Comparison of ENCODE assay signal across 12 mouse cellular contexts in the genomic region with DNA sequence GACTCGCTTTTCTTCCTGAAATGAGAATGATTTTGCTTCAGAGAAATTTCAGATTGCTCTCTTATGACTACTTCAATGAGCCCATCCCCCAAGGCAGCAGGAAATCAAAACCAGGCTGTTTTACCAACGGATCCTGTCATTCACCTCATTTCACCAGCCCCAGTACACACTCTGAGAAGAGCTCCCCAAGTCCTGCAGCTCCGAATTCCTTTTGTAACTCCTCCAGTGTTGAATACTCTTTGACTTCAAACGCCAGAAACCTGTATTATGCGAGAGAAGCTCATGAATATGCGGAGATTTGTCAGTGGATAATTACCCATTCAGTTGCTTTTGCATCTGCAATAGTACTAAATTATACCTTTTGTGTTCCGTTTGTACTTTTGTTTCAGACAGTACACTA. TPM values are rescaled to one million over a fixed set of nuclear protein-coding genes. Genes with fewer than 3 reads are reported as not detected.
DNase-seq lines count a peak whose midpoint lies in the region; ATAC-seq lines count a peak whose summit lies in the region.
"Had no signal": no experiment of that assay in that cellular context is flagged by ENCODE, and none has a peak within 500 bp of the region (broad histone marks: within the 10 kb centered on the region; RNA-seq: fewer than 3 reads in every experiment).

No protein-coding gene starts in this region.

- H3K9ac ChIP-seq in embryonic facial prominence, embryonic 13.5 days = no peak overlapping the region
- H3K9ac ChIP-seq in hindbrain, embryonic 12.5 days = no peak overlapping the region
- H3K9ac ChIP-seq in midbrain, embryonic 14.5 days (replicated peaks; ENCODE audit: low read length) = no peak overlapping the region
- H3K9ac ChIP-seq: limb, embryonic 15.5 days; stomach, embryonic 15.5 days had no signal

- no peaks in the 10 kb centered on the region for H3K36me3 ChIP-seq in embryonic facial prominence, embryonic 13.5 days
- H3K36me3 ChIP-seq in hindbrain, embryonic 12.5 days = no peaks in the 10 kb centered on the region
- no peaks in the 10 kb centered on the region for H3K36me3 ChIP-seq in midbrain, embryonic 14.5 days (ENCODE audit: control insufficient read depth, insufficient read depth, low read length)
- H3K36me3 ChIP-seq: limb, embryonic 15.5 days; stomach, embryonic 15.5 days had no signal

- H3K4me2 ChIP-seq in embryonic facial prominence, embryonic 13.5 days = peak overlapping the region; percentile 48
- H3K4me2 ChIP-seq in hindbrain, embryonic 12.5 days (replicated peaks) = peak overlapping the region; percentile 9
- peak overlapping the region; percentile 12; the same call in 1 of the 2 replicates for H3K4me2 ChIP-seq in midbrain, embryonic 14.5 days (ENCODE audit: low read length)
- H3K4me2 ChIP-seq: limb, embryonic 15.5 days; stomach, embryonic 15.5 days had no signal

- H3K4me3 ChIP-seq in embryonic facial prominence, embryonic 13.5 days = no peak overlapping the region
- no peak overlapping the region for H3K4me3 ChIP-seq in hindbrain, embryonic 12.5 days
- no peak overlapping the region for H3K4me3 ChIP-seq in midbrain, embryonic 14.5 days (replicated peaks; ENCODE audit: low read depth, low read length)
- H3K4me3 ChIP-seq: limb, embryonic 15.5 days; stomach, embryonic 15.5 days had no signal

- 14% methylated on average over 7 of the region's 7 CpGs for WGBS in embryonic facial prominence, embryonic 13.5 days
- WGBS in hindbrain, embryonic 12.5 days = 19% methylated on average over 7 of the region's 7 CpGs
- 18% methylated on average over 7 of the region's 7 CpGs for WGBS in midbrain, embryonic 14.5 days

- H3K27me3 ChIP-seq in embryonic facial prominence, embryonic 13.5 days = no peaks in the 10 kb centered on the region
- H3K27me3 ChIP-seq in hindbrain, embryonic 12.5 days = no peaks in the 10 kb centered on the region
- no peaks in the 10 kb centered on the region for H3K27me3 ChIP-seq in midbrain, embryonic 14.5 days (ENCODE audit: control insufficient read depth, insufficient read depth, low read length)
- H3K27me3 ChIP-seq: limb, embryonic 15.5 days; stomach, embryonic 15.5 days had no signal

- no peak for ATAC-seq in embryonic facial prominence, embryonic 13.5 days (ENCODE audit: insufficient number of reproducible peaks, insufficient read depth, low FRiP score, low TSS enrichment, low read depth)
- ATAC-seq in hindbrain, embryonic 12.5 days (ENCODE audit: low FRiP score) = 0 out of 2 replicates have a peak, but pooled peaks have one; percentile 19
- 0 out of 2 replicates have a peak, but pooled peaks have one; percentile 55 for ATAC-seq in midbrain, embryonic 14.5 days (ENCODE audit: low FRiP score, low TSS enrichment)

- peaks cover 24% of the 10 kb centered on the region for H3K4me1 ChIP-seq in embryonic facial prominence, embryonic 13.5 days
- peaks cover 9% of the 10 kb centered on the region for H3K4me1 ChIP-seq in hindbrain, embryonic 12.5 days
- peaks cover 6% of the 10 kb centered on the region for H3K4me1 ChIP-seq in midbrain, embryonic 14.5 days (ENCODE audit: control insufficient read depth, insufficient read depth, low read length)
- H3K4me1 ChIP-seq: stomach, embryonic 15.5 days had no signal

- no peaks in the 10 kb centered on the region for H3K9me3 ChIP-seq in embryonic facial prominence, embryonic 13.5 days
- H3K9me3 ChIP-seq in hindbrain, embryonic 12.5 days (replicated peaks) = no peaks in the 10 kb centered on the region
- H3K9me3 ChIP-seq in midbrain, embryonic 14.5 days (ENCODE audit: control insufficient read depth, low read length) = no peaks in the 10 kb centered on the region
- H3K9me3 ChIP-seq: limb, embryonic 15.5 days; stomach, embryonic 15.5 days had no signal

- peak; percentile 57 for DNase-seq in embryo, embryonic 10.5 days (ENCODE audit: low spot score)
- peak; percentile 46 for DNase-seq in midbrain, embryonic 14.5 days
- DNase-seq in testis, postnatal 14 days (ENCODE audit: low spot score) = no peak
- DNase-seq in layer of hippocampus, adult 18-20 months (ENCODE audit: low spot score in 2 of 2) = no peak
- no peak for DNase-seq in kidney, postnatal 25 days
- DNase-seq: kidney, postnatal 4 days; lung, postnatal 10 days; right cerebral cortex, postnatal 4 days had no signal

- no peak overlapping the region for H3K27ac ChIP-seq in embryonic facial prominence, embryonic 13.5 days
- H3K27ac ChIP-seq in hindbrain, embryonic 12.5 days = no peak overlapping the region
- no peak overlapping the region for H3K27ac ChIP-seq in midbrain, embryonic 14.5 days (replicated peaks; ENCODE audit: low read depth, low read length)
- H3K27ac ChIP-seq: limb, embryonic 15.5 days; stomach, embryonic 15.5 days had no signal

RNA-seq across cellular contexts. Expression of a gene that starts 15.5 kb away (rescaled TPM):
- 6.6 and 6.9 TPM in 2 replicates for polyA plus RNA-seq in embryonic facial prominence, embryonic 13.5 days (2015; fragmentation: Nextera tagmentation; extraction: Ambion mirVana)
- 5.3 and 6.9 TPM in 2 replicates for polyA plus RNA-seq in hindbrain, embryonic 12.5 days (2016; fragmentation: Nextera tagmentation; extraction: Ambion mirVana)
- 5.1 and 6.1 TPM in 2 replicates for polyA plus RNA-seq in midbrain, embryonic 14.5 days (2014; fragmentation: Nextera tagmentation; extraction: Ambion mirVana)
- total RNA-seq in layer of hippocampus, adult 18-20 months (2021) = 10 to 100 TPM; 23.7 to 25.4 TPM

Comparison
In these comparisons a context has a peak if more than half of its experiments do, and no peak if none do; other contexts are left out.
1. DNase-seq: peak in embryo, embryonic 10.5 days (single experiment) and midbrain, embryonic 14.5 days (single experiment); none in testis, postnatal 14 days (single experiment), layer of hippocampus, adult 18-20 months (0 of 2) and kidney, postnatal 25 days (0 of 2).
2. Peak in every context shown above with its lines, with median percentiles within 50 percentile points of each other: H3K4me2 ChIP-seq.